Mouse (Mus musculus) mature B cell (primary cell): ENCODE data around the gene Rbpj.
"Not testable (repeated sequence)": the region's sequence is repeated elsewhere in the genome, so short reads cannot be mapped to it uniquely, and the experiment has no call there.

Source experiments
- in situ Hi-C: fragments of 300-500 bp; cut with MboI; formaldehyde crosslinking; loops from 2 replicates; pipeline ENCODE4 v1.14.3; 2019

The Rbpj gene

GRCm38 (mm10) chr5:53511426-53511825 lies 45.5 kb downstream of the Rbpj start:
- in situ Hi-C loops, result no loop called here

- in situ Hi-C loops, result no loop called here
Measured at GRCm38 (mm10) chr5:53514959-53515612, 49.1 kb downstream of the Rbpj start.

GRCm38 (mm10) chr5:53516482-53516881 lies 50.5 kb downstream of the Rbpj start:
- in situ Hi-C loops, result no loop called here

GRCm38 (mm10) chr5:53517802-53518201 lies 51.9 kb downstream of the Rbpj start:
- in situ Hi-C loops, result no loop called here

- in situ Hi-C loops, result no loop called here
Measured at GRCm38 (mm10) chr5:53519131-53519530, 53.2 kb downstream of the Rbpj start.

GRCm38 (mm10) chr5:53519998-53520577 lies 54.1 kb downstream of the Rbpj start:
- in situ Hi-C loops, result no loop called here

GRCm38 (mm10) chr5:53523046-53523445 lies 57.1 kb downstream of the Rbpj start:
- in situ Hi-C loops, result no loop called here

GRCm38 (mm10) chr5:53524162-53524561 lies 58.2 kb downstream of the Rbpj start:
- in situ Hi-C loops, result no loop called here

GRCm38 (mm10) chr5:53524831-53525230 lies 58.9 kb downstream of the Rbpj start:
- in situ Hi-C loops, result no loop called here

- in situ Hi-C loops, result no loop called here
Measured at GRCm38 (mm10) chr5:53525305-53526069, 59.5 kb downstream of the Rbpj start.

- in situ Hi-C loops, result no loop called here
Measured at GRCm38 (mm10) chr5:53526070-53526430, 60.1 kb downstream of the Rbpj start.

- in situ Hi-C loops, result no loop called here
Measured at GRCm38 (mm10) chr5:53529846-53530245, 63.9 kb downstream of the Rbpj start.

GRCm38 (mm10) chr5:53535096-53535495 lies 69.1 kb downstream of the Rbpj start:
- in situ Hi-C loops, result no loop called here

- in situ Hi-C loops, result no loop called here
Measured at GRCm38 (mm10) chr5:53536635-53537554, 70.9 kb downstream of the Rbpj start.

GRCm38 (mm10) chr5:53539860-53540633 lies 74.1 kb downstream of the Rbpj start:
- in situ Hi-C loops, result no loop called here

GRCm38 (mm10) chr5:53542073-53542472 lies 76.1 kb downstream of the Rbpj start:
- in situ Hi-C loops, result no loop called here

GRCm38 (mm10) chr5:53543399-53543798 lies 77.4 kb downstream of the Rbpj start:
- in situ Hi-C loops, result no loop called here

GRCm38 (mm10) chr5:53543945-53544344 lies 78.0 kb downstream of the Rbpj start:
- in situ Hi-C loops, result no loop called here

GRCm38 (mm10) chr5:53546440-53546839 lies 80.5 kb downstream of the Rbpj start:
- in situ Hi-C loops, result no loop called here

GRCm38 (mm10) chr5:53546979-53547472 lies 81.1 kb downstream of the Rbpj start:
- in situ Hi-C loops, result no loop called here

- in situ Hi-C loops, result not testable (repeated sequence)
Measured at GRCm38 (mm10) chr5:53550329-53550728, 84.4 kb downstream of the Rbpj start.
